Mouse (Mus musculus) Patski (cell line): ENCODE results near the gene B4galnt3. TPM values are rescaled to one million over a fixed set of nuclear protein-coding genes. Genes with fewer than 3 reads are reported as not detected.

ENCODE experiments used
- ATAC-seq: fragments of 100-300 bp; one replicate; pipeline ENCODE4 v1.8.0; 2021
- CTCF ChIA-PET: fragments of 350-600 bp; sonication (Branson Sonifier 250); formaldehyde crosslinking; loops from one replicate; lab custom pipeline; 2022; ENCODE audit warnings: inconsistent platforms; lab: Charles Lee
- POLR2A ChIA-PET: fragments of 350-600 bp; sonication (Branson Sonifier 250); formaldehyde crosslinking; loops from one replicate; lab custom pipeline; 2022; ENCODE audit warnings: antibody characterized with exemption, inconsistent platforms; lab: Charles Lee
- DNase-seq: peaks from one replicate; pipeline ENCODE4 v3.0.0-alpha.2; 2011; ENCODE audit warnings: low read depth, low spot score
- H3K27me3 ChIP-seq: fragments of 371-371 bp; one replicate; pipeline ENCODE4 v1.5.1; 2021
- CTCF ChIP-seq: fragments of 100-300 bp; IDR thresholded peaks from one replicate; pipeline ENCODE4 v1.5.1; 2021
- in situ Hi-C: fragments of 300-500 bp; cut with MboI; formaldehyde crosslinking; loops from 3 replicates; pipeline ENCODE4 v1.11.1; 2018; ENCODE audit warnings: low pct_unique_long_range_greater_than_20kb, mixed read lengths
- polyA plus RNA-seq: library from polyadenylated mRNA; unstranded; gene quantifications from one replicate; pipeline ENCODE4 v1.2.3, GENCODE M21; 2021

The B4galnt3 gene
- polyA plus RNA-seq, 1 experiment from 2014 or later, result 5.3 TPM

DNA sequence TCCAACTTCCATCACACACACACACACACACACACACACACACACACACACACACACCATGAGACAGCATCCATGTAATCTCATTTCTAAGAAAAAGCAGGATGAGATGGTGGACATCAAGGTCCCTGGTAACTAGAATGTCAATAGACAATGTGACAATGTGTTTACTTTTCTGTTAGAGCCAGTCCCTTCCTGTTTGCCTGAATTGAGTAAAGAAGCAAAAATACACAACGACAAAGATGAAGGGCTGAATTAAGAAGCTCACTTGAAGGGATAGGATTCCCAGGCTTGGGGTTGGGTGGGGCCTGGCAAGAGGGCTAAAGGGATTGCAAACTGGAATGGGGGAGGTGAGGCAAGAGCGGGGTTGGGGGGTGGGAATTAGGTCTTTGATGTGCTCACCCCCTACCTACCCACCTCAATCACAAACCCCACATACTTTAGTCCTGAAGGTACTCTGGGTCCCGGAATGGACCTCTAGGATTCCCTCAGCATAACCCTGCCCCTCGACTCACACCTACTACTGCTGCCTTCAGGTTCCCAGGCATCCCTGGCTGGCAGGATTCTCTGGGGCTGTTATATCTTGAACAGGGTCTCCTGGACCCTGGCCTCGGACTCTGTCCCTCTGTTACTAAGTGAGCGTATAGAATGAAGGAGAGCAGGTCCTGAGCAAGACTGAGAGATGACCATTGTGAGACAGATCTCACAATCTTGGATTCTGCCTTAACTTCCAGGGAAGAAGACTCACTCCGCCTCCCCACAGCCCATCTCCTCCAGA is 102.8 kb downstream of the B4galnt3 start:
- ATAC-seq, result no peak
- in situ Hi-C loops, result loop anchor here (5.0 to 10.0 kb wide), 5 partner anchors 149 to 709 kb away; no protein-coding TSS in a partner anchor
- H3K27me3 ChIP-seq, result no peaks in the 10 kb centered on the region
- no peak for DNase-seq
- POLR2A ChIA-PET, result interaction anchor here (0.6 to 1.1 kb wide), 5 partner anchors 47 to 575 kb away, joined by 3 to 4 read pairs (median 4); no protein-coding TSS in a partner anchor
- CTCF ChIA-PET, result interaction anchor here (0.8 to 2.2 kb wide), 5 partner anchors 10 to 153 kb away, joined by 3 to 7 read pairs (median 3); no protein-coding TSS in a partner anchor
- no peak for TF ChIP-seq CTCF

DNA sequence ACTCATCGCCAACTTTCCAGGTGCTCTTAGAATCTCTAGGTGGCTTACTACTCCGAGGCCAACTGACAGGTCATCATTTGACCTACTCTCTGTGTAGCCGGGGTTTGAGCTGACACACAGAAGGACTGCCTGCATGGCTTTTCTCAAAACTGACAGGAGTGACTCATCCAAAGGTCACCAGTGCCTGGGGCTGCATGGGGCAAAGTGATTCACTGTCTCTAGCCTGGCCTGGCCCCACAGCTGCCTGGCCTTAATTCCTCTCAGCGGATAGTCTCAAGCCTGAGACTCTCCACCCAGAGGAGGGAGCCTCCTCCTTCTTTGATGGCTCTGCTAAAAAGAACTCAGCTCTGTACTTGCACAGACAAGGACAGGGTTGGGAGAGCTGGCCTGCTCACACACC is 103.4 kb downstream of the B4galnt3 start:
- POLR2A ChIA-PET, result interaction anchor here (0.6 to 1.1 kb wide), 4 partner anchors 46 to 480 kb away, joined by 3 to 4 read pairs (median 3); no protein-coding TSS in a partner anchor
- CTCF ChIA-PET, result interaction anchor here (1.0 to 2.2 kb wide), 3 partner anchors 9 to 77 kb away, joined by 3 to 7 read pairs (median 4); no protein-coding TSS in a partner anchor
- no peak for TF ChIP-seq CTCF
- in situ Hi-C loops, result loop anchor here (5.0 to 10.0 kb wide), 5 partner anchors 149 to 709 kb away; no protein-coding TSS in a partner anchor
- no peaks in the 10 kb centered on the region for H3K27me3 ChIP-seq
- DNase-seq (peak; percentile 71), ATAC-seq (peak; percentile 32)

DNA sequence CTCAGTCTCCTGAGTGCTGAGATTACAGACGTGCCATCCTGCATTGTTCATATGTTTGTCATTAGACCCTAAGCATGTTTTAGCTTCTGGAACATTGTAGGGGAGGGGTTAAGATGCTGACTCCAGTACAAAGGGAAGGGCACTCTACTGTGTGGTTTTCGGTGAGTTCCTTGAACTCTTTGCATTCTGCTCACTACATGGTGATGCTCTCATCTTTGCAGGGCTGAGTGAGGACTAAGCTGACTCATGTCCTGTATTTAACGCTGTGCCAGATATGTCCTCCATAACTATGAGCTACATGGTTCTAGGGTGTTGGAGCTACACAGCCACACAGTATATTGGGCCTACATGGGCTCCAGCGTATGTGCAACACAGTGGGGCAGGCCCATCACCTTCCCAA is 104.0 kb downstream of the B4galnt3 start:
- no peak for ATAC-seq
- CTCF ChIA-PET, result interaction anchor here (1.0 to 2.2 kb wide), 4 partner anchors 9 to 244 kb away, joined by 3 to 7 read pairs (median 4); no protein-coding TSS in a partner anchor
- no peak for DNase-seq
- TF ChIP-seq CTCF, result no peak
- in situ Hi-C loops, result loop anchor here (5.0 to 10.0 kb wide), 5 partner anchors 148 to 708 kb away; no protein-coding TSS in a partner anchor
- H3K27me3 ChIP-seq, result no peaks in the 10 kb centered on the region
- POLR2A ChIA-PET, result interaction anchor here (0.6 to 1.3 kb wide), 3 partner anchors 10 to 75 kb away, joined by 3 to 5 read pairs (median 3); no protein-coding TSS in a partner anchor

DNA sequence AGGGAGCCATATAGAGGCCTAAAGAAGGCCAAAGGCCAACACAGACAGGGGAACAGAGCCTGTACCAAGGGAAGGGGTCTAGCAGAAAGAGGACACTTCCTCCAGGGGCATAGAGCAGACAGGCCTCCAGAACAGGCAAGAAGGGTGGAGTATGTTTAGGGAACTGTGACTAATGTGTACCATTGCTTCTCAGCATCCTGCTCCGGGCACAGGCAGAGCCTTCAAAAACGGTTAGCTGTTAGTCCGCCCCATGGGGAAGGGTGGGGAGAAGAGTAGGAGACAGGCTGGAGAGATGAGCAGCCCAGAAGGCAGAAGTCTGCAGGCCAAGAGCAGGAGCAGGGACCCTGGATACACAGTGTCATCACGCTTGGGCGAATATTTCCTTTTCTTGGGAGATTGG is 105.1 kb downstream of the B4galnt3 start:
- in situ Hi-C loops, result loop anchor here (5.0 kb wide), 1 partner anchor 42 kb away; no protein-coding TSS in a partner anchor
- no peaks in the 10 kb centered on the region for H3K27me3 ChIP-seq
- POLR2A ChIA-PET, result interaction anchor here (0.5 to 1.3 kb wide), 2 partner anchors 9 to 16 kb away, joined by 5 to 9 read pairs; no protein-coding TSS in a partner anchor
- DNase-seq (no peak), ATAC-seq (no peak)
- no peak for TF ChIP-seq CTCF
- CTCF ChIA-PET, result interaction anchor here (0.8 to 2.2 kb wide), 4 partner anchors 15 to 169 kb away, joined by 3 to 7 read pairs (median 4); no protein-coding TSS in a partner anchor

DNA sequence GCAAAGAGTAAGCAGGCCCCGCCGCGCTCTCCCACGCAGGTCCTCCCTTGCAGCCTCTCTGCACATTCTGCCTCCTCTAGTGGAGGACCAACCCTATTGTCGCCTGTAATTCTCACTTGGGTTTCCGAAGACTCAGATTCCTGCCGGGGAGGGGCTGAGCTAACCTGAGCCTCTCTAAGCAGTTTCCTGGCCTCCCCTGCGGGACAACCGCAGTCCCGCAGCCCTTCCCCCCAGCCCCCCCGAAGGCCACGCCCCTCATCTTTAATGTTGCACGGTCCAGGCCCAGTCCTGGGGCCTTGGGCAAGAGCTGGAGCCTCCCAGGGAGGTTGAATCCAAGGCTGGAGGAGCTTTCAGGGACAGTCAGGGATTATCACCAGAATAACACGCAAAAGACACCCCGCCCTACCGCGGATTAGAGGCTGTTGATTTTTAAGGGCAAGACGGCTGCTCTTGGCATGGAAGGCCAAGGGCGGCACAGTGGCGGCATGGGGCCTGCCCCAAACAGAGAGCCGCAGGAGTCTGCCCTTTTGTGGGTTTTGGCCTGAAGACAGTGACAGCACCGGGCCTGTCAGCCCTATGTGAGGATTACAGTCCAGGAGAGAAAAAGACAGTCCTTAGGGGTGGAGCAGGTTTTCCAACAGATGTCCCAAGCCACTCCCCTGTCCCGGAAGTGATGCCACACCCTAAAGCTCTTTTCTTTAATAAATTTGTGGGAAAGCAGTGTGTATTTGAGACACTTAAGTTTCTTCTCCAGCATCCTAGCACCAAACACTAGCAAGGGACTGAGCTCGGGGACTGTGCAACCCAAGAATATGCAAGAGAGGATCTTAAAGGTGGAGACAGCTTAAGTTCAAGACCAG is 105.8 kb downstream of the B4galnt3 start:
- in situ Hi-C loops, result loop anchor here (5.0 kb wide), 1 partner anchor 41 kb away; no protein-coding TSS in a partner anchor
- ATAC-seq, result no peak
- ChIA-PET CTCF (interaction anchor here (0.8 to 1.3 kb wide), 4 partner anchors 14 to 169 kb away, joined by 3 to 4 read pairs (median 3); no protein-coding TSS in a partner anchor), POLR2A (interaction anchor here (0.5 kb wide), 1 partner anchor 16 kb away, joined by 9 read pairs; no protein-coding TSS in a partner anchor)
- H3K27me3 ChIP-seq, result no peaks in the 10 kb centered on the region
- DNase-seq, result no peak
- no peak for TF ChIP-seq CTCF

DNA sequence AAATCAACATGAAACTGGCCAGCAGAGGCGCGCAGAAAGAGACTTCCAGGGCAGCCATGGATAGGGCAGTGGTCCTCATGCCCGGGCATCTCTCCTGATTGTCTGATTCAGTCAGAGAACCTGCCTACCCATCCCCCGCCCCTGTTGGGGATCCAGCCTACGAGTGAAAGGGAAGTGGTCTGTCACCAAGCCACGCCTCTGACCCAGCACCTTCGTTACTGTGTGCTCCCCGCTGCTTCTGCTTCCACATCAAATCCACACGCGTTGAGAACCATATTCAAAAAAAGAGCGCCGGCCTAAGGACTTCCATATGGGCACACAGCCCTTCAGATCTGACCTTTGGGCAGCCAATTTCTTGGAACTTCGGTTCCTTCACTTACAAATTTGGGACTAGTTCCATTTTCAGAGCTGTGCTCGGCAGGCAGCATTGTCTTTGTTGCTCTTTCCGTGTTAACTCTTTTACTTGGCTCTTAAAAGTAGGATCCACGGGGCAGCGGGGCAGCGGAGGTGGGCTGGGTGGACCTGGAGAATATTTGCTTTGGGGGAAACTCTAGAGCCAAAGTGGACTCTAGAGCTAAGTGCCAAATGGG is 106.7 kb downstream of the B4galnt3 start:
- POLR2A ChIA-PET, result no interaction called here
- H3K27me3 ChIP-seq, result no peaks in the 10 kb centered on the region
- no peak for ATAC-seq
- in situ Hi-C loops, result loop anchor here (5.0 kb wide), 1 partner anchor 40 kb away; no protein-coding TSS in a partner anchor
- CTCF ChIA-PET, result interaction anchor here (1.3 kb wide), 1 partner anchor 156 kb away, joined by 3 read pairs; no protein-coding TSS in a partner anchor
- DNase-seq, result no peak
- no peak for TF ChIP-seq CTCF

DNA sequence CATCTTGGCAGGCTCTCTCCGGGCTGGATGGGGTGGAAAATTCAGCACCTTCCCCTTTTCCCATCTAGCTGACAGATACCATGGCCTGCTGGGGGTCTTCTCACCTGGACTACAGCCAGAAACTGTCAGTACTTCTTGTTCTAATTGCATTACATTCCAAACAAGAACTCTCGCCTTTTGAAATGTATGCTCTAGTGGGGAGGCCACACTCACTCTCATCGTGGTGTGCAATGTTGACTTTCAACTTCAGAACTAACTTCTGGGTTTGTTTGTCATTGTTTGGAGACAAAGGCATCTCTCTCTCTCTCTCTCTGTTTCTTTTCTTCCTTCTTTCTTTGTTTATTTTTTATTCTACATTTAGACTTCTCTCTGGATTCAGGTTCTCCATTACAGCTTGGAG is 107.8 kb downstream of the B4galnt3 start:
- TF ChIP-seq CTCF, result no peak
- CTCF ChIA-PET, result interaction anchor here (0.9 kb wide), 1 partner anchor 10 kb away, joined by 3 read pairs; no protein-coding TSS in a partner anchor
- in situ Hi-C loops, result loop anchor here (5.0 kb wide), 1 partner anchor 39 kb away; no protein-coding TSS in a partner anchor
- no peak for ATAC-seq
- H3K27me3 ChIP-seq, result no peaks in the 10 kb centered on the region
- POLR2A ChIA-PET, result interaction anchor here (0.6 kb wide), 1 partner anchor 24 kb away, joined by 3 read pairs; no protein-coding TSS in a partner anchor
- DNase-seq, result no peak

DNA sequence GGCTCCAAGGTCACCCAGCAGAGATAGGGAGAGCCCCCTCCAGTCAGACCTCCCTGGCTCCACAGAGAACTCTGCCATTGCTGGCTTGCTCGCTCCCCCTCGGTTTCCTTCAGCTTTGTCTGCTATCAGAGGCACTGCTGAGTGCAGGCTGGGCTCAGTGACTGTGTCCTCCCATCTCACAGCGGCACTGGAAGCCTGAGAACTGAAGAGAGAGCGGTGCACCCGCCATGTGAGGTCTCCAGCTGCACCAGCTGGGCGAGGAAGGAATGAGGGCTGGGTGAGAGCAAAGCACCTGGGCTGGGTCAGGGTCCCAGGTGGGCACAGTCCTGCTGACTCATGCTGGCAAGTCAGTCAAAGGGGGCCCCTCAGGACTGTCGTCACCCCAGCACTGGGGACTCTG is 108.6 kb downstream of the B4galnt3 start:
- ATAC-seq (no peak), DNase-seq (no peak)
- H3K27me3 ChIP-seq, result no peaks in the 10 kb centered on the region
- ChIA-PET CTCF (no interaction called here), POLR2A (no interaction called here)
- in situ Hi-C loops, result loop anchor here (5.0 kb wide), 1 partner anchor 38 kb away; no protein-coding TSS in a partner anchor
- TF ChIP-seq CTCF, result no peak
